Mouse (Mus musculus) MEL (cell line): ENCODE results near the gene Iglon5.

Source experiments
- CHD1 ChIP-seq: IDR thresholded peaks from 2 replicates; pipeline ENCODE4 v1.6.1; 2012; ENCODE audit warnings: low read depth, mild to moderate bottlenecking, inconsistent platforms, low read length, improper control_type of control experiment
- CHD2 ChIP-seq: IDR thresholded peaks from 2 replicates; pipeline ENCODE4 v1.6.1; 2011; ENCODE audit warnings: low read length, improper control_type of control experiment
- CTCF ChIP-seq, 3 experiments: IDR thresholded peaks in 2 of 3; conservative IDR thresholded peaks in 1 of 3; 2 replicates each; pipeline ENCODE4 v1.5.1; 2011 to 2012; ENCODE audit warnings: low read length in 3 of 3, low read depth in 2 of 3, mild to moderate bottlenecking in 2 of 3, improper control_type of control experiment in 1 of 3, inconsistent platforms in 1 of 3, mixed read lengths in 1 of 3, moderate library complexity in 1 of 3; ENCODE audit not compliant: control insufficient read depth in 1 of 3, insufficient read depth in 1 of 3, poor library complexity in 1 of 3, severe bottlenecking in 1 of 3
- EP300 ChIP-seq, 2 experiments: IDR thresholded peaks; 2 replicates each; pipeline ENCODE4 v1.6.1; 2011; ENCODE audit warnings: improper control_type of control experiment in 2 of 2, low read length in 2 of 2, low read depth in 1 of 2, mild to moderate bottlenecking in 1 of 2
- ETS1 ChIP-seq: IDR thresholded peaks from 2 replicates; pipeline ENCODE4 v1.6.1; 2012; ENCODE audit warnings: low read depth, mild to moderate bottlenecking, inconsistent platforms, low read length, improper control_type of control experiment, moderate library complexity
- GATA1 ChIP-seq: IDR thresholded peaks from 2 replicates; pipeline ENCODE4 v1.6.1; 2011; ENCODE audit warnings: low read depth, low read length, improper control_type of control experiment
- HCFC1 ChIP-seq: IDR thresholded peaks from 2 replicates; pipeline ENCODE4 v1.6.1; 2012; ENCODE audit warnings: low read depth, mild to moderate bottlenecking, inconsistent platforms, low read length, improper control_type of control experiment, moderate library complexity
- MAFK ChIP-seq: IDR thresholded peaks from 2 replicates; pipeline ENCODE4 v1.6.1; 2011; ENCODE audit warnings: low read depth, mild to moderate bottlenecking, low read length, improper control_type of control experiment, borderline replicate concordance
- MEF2A ChIP-seq: IDR thresholded peaks from 2 replicates; pipeline ENCODE4 v1.6.1; 2014; ENCODE audit warnings: low read depth, mild to moderate bottlenecking, inconsistent platforms, low read length, improper control_type of control experiment; ENCODE audit not compliant: poor library complexity, insufficient replicate concordance, severe bottlenecking; ENCODE audit errors: extremely low read depth
- MYB ChIP-seq: IDR thresholded peaks from 2 replicates; pipeline ENCODE4 v1.6.1; 2011; ENCODE audit warnings: mild to moderate bottlenecking, low read depth, low read length, improper control_type of control experiment
- NELFE ChIP-seq: IDR thresholded peaks from 2 replicates; pipeline ENCODE4 v1.6.1; 2011; ENCODE audit warnings: low read depth, low read length, improper control_type of control experiment
- POLR2A ChIP-seq, 2 experiments: IDR thresholded peaks; 2 replicates each; pipeline ENCODE4 v1.6.1; 2011 to 2012; ENCODE audit warnings: low read length in 2 of 2, mild to moderate bottlenecking in 2 of 2, control low read depth in 1 of 2, improper control_type of control experiment in 1 of 2, low read depth in 1 of 2, moderate library complexity in 1 of 2; ENCODE audit not compliant: control insufficient read depth in 1 of 2, insufficient read depth in 1 of 2, poor library complexity in 1 of 2
- TCF12 ChIP-seq: IDR thresholded peaks from 2 replicates; pipeline ENCODE4 v1.6.1; 2014; ENCODE audit warnings: low read depth, mild to moderate bottlenecking, inconsistent platforms, low read length, improper control_type of control experiment, moderate library complexity
- ZC3H11A ChIP-seq: IDR thresholded peaks from 2 replicates; pipeline ENCODE4 v1.6.1; 2012; ENCODE audit warnings: low read depth, mild to moderate bottlenecking, inconsistent platforms, low read length, improper control_type of control experiment

- TF ChIP-seq POLR2A (IDR thresholded peaks at IDR 0.05; ENCODE audit: control insufficient read depth in 1 of 2, insufficient read depth in 1 of 2, low read depth in 1 of 2, low read length in 2 of 2, poor library complexity in 1 of 2) = no peak
- no peak for TF ChIP-seq MEF2A
- TF ChIP-seq CTCF (IDR thresholded peaks at IDR 0.05 in 2 of 3, conservative IDR thresholded peaks at IDR 0.05 in 1 of 3; ENCODE audit: control insufficient read depth in 1 of 3, insufficient read depth in 1 of 3, low read depth in 2 of 3, low read length in 3 of 3, poor library complexity in 1 of 3, severe bottlenecking in 1 of 3) = no peak
- no peak for TF ChIP-seq ZC3H11A
- no peak for TF ChIP-seq CHD2
- no peak for TF ChIP-seq HCFC1
- TF ChIP-seq EP300 (IDR thresholded peaks at IDR 0.05; ENCODE audit: low read depth in 1 of 2, low read length in 2 of 2) = no peak
- TF ChIP-seq TCF12 = no peak
- no peak for TF ChIP-seq ETS1
- TF ChIP-seq MYB = no peak
- no peak for TF ChIP-seq NELFE
- no peak for TF ChIP-seq GATA1
- no peak for TF ChIP-seq MAFK
- no peak for TF ChIP-seq CHD1
Measured at GRCm38 (mm10) chr7:43475706-43476105, 14.2 kb downstream of the Iglon5 start.
